Mouse (Mus musculus) megakaryocyte-erythroid progenitor cell, adult 5-6 weeks (primary cell): ENCODE results near the gene Smtnl1. TPM values are rescaled to one million over a fixed set of nuclear protein-coding genes. Genes with fewer than 3 reads are reported as not detected.

Source experiments
- ATAC-seq: replicated peaks from 2 replicates; pipeline ENCODE4 v1.8.0; 2016; ENCODE audit warnings: mild to moderate bottlenecking, inconsistent platforms; ENCODE audit not compliant: severe bottlenecking, poor library complexity, low FRiP score, low TSS enrichment
- total RNA-seq, 2 experiments: library from RNA; stranded (forward) in 1 of 2; stranded (reverse) in 1 of 2; fragments of 200-1000, 215-1000 nt in 1 of 2; fragments of >200 nt in 1 of 2; fragmentation: Nextera tagmentation in 1 of 2; gene quantifications; 2 replicates each; pipeline ENCODE4 v1.2.3; 2014 to 2017

The Smtnl1 gene
- total RNA-seq (2014; fragmentation: Nextera tagmentation) (not detected in 2 replicates), total RNA-seq (2017) (not detected in 2 replicates)

DNA sequence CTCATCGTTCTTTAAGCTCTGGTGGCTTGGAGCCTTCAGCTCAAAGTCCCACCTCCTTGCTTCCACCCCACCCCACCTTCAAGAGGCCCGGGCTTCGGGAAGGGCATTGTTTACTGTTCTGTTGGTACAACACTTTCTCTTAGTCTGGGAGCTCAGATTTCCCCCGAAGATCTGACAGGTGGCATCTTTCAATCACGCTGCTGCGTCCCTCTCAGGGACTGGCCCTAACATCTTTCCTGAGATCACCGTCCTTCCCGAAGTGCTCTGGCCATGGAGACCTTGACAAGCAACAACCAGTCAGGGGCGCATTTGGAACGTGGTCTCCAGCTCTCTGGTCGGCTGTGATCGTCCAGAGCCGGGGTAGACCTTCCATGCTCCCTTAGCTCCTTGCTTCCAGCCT is at the start of gene Smtnl1:
Gene Smtnl1 (minus strand): TSS at position 101 of the 400 bp plus-strand sequence.
- ATAC-seq = no peak

DNA sequence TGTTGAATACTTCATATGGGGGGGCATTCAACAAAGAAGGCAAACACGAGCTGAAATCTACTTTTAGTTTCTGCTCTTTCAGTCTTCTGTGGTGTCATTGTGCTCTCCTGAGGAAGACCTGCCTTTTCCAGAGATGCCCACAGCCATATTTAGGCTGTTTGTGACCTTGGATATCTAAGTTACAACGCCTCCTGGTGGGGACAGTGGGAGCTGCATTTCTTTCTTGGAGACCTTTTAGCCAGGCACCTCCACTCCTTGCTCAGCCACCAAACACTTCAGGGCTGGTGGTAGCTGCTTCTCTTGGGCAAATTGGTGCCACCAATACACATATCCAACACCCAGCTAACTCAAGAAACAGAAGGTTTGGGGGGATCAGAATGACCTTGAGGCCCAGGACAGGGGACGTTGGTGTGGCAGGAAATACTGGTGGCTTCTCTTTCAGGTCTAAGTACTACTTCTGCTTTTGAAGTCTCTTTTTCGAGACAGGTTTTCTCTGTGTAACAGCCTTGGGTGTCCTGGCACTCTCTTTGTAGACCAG is 48.2 kb upstream of the Smtnl1 start:
- ATAC-seq = no peak

- peak; percentile 9 for ATAC-seq
Measured at GRCm38 (mm10) chr2:84868977-84869376, 46.5 kb upstream of the Smtnl1 start.

DNA sequence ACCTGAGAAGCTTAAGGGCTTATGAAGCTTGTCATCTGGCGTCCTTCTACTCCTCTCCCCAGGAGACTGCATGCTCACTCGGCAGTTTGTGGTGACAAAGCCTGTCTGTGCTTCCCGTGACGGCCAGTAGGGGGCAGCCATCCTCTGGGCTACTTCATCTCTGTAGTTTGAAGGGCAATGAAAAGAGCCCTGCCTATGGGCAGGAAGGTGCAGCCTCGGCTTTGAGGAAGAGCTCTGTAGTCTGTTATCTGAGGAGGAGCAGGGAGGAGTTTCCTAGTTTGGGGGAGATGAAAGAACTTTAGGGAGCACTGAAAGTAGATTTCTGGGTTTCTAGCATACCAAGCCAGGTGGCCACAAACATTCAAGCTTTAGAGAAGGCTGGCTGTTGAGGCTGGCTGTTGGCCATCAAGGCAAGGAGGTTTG is 46.1 kb upstream of the Smtnl1 start:
- ATAC-seq = peak; percentile 68

DNA sequence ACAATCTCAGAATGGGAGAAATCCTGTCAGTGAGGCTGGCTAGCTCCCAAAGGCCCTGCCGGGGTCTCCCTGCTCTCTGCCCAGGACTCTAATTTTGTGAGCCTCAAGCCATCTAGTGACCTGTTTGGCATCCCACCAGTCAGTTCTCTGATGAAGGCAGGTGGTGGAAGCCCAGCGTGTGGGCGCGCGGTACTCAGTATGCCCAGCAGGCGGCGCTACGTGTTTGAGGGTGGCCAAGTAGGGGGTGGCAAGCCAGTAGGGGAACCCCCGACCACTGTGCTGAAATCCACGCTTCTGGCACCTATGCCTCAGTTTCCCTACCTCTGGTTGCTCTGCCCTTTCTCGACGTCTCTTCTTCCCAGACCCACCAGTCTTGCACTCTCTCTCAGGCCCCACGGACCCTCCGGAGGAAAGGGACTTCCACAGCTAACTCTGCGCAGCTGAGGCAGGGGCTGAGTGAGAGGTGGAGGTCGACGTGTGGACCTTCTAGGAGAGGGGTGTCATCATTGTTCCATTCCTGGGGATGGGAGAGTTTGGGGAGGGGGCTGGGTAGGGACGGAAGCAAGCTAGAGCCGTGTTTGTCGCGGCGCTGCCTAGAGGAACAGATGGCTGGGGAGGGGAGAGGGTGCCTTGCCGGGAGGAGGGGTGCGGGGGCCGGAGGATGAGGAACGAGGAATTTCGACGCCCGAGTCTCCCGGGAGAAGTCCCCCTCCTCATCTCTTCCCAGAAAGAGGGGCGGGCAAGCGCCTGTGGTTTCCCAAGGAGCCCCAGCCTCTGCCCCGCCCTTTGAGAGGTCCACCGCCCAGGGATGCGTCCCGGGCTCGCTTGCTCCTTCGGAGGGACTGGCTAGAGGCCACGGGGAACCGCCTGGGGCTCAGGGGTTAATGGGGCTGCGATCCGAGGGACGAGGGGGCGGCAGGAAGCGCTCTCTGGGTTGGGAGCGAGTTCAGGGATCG is 43.4 kb upstream of the Smtnl1 start:
- peak; percentile 27; the same call in 1 of the 2 replicates for ATAC-seq

GRCm38 (mm10) chr2:84862231-84862630 is 39.8 kb upstream of the Smtnl1 start:
- ATAC-seq = no peak

DNA sequence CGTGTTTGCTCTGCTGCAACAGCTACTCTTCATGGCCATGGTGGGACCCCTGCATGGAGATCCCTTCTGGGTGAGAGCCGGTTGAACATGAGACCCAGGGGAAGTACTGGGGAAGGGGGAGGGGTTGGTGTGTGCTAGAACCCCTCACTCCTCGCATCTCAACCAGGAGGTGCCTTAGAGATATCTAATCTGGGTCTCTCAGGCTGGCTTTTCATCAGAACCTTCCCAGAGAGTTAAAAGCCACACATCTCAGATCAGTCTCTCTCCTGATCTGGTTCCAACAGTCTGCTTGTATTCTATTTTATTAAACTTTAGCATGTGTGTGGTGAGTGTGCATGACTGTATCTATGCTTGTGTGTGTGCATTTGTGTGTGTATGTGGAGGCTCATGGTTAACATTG is 39.0 kb upstream of the Smtnl1 start:
- no peak; the same call in 1 of the 2 replicates for ATAC-seq

GRCm38 (mm10) chr2:84859991-84860780 is 37.7 kb upstream of the Smtnl1 start:
- ATAC-seq = no peak

DNA sequence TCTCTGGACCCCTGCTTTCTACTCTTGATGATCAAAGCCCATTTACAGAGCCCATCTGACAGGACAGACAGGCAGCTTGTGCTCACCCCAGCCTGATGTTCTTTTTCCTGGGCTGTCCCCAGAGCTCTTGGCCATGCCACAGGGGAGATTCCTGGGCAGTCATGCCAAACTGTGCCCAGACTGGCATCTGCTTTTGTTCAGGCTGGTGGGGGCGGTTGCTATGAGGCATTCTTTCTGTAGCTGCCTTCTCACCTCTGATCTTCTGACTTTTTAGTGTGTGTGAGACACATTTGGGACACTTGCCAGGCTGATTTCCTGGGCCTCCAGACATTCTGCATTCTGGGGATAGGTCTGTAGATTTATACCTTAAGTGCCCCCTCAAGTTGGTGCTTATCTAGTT is 36.1 kb upstream of the Smtnl1 start:
- no peak for ATAC-seq

- ATAC-seq = peak; percentile 83
Measured at GRCm38 (mm10) chr2:84855732-84856131, 33.3 kb upstream of the Smtnl1 start.

DNA sequence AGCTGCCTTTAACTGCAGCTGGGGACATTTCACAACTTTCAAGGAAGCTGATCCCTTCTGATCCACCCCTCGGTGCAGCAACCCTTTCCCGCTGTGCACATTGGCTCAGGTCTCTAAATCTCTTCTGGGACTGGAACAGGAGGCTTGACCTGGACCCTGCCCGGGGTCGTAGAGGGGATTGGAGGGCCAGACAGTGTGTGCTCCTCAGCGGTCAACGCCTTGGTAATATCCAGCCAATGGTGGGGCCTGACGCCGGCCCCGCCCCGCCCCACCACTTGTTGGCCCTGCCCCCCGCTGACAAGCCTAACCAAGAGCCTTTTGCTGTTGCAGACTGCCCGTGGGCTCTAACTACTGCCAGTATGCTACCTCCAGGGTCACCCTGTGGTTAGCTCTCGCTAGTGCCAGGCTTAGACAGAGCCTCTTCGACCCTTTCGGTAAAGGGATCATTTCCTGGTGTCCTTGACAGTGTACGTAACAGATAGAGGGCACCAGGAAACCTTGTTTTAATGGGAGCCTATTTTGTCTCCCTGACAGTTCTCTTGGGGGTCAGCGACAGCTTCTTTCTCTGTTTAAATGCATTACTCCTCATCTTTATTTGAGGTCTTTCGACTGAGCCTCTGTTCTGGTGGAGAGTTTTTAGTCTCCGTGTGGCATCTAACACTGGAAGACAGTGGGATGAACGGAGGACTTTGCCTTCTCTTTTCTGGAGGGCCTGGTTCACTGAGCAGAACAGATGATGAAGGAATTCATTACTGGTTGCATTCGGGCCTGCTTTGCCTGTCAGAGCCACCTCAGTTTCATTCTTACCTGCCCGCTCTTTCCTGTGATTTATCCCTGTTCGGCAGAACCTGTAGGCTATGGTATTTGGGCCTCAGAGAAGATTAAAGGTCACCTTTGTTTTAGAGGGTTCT is 28.9 kb upstream of the Smtnl1 start:
- no peak for ATAC-seq

DNA sequence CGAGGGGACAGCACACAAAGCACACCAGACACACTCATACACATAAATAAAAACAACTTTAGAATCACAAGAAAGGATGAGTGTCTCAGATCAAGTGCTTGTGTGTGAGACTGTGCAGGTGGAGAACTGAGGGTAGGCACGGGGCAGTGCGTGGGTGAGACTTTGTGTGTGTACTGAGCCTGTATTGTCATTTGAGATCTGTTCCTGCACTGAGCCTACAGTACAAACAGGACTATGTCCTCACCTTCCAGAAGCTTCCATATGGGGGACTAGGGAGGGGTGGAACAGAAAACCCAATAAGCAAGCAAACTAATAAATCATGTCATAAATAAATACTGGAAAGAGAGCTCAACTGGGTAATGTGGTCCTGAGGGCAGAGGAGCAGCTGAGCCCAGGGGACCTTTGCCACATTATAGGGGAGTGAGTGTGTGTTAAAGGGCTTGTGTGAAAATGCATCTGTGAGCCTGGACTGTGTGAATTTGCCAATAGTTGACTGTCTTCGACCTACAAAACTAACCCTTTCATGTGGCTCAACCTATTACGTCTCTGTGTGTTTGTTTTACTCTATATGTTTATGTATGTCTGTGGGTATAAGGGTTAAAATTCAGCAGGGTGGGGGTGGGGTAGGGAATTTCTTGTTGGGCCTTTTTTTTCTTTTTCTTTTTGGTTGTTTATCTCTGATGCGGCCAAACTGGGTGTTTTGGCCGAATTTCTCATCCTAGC is 28.1 kb upstream of the Smtnl1 start:
- no peak for ATAC-seq

GRCm38 (mm10) chr2:84845226-84845625 is 22.8 kb upstream of the Smtnl1 start:
- no peak for ATAC-seq

GRCm38 (mm10) chr2:84843654-84844053 is 21.2 kb upstream of the Smtnl1 start:
- ATAC-seq = no peak

DNA sequence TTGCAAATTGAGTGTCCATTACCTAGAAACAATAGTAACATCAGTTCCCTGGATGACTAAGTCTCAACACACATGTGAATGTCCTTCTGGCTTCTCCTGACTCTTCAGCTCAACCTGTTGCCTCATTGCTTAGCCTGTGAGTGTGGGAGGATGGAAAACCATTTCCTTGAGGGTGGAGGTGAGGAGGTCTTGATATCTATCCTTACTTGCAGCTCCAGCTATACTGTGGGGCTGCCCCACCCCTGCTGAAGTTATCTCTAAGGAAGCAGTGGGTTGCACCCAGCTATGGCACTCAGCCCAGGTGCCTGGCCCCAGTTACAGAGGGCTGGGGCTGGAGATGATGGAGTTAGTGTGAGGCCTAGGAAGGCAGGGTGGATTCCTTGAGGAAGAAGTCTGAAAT is 19.5 kb upstream of the Smtnl1 start:
- ATAC-seq = peak; percentile 88

DNA sequence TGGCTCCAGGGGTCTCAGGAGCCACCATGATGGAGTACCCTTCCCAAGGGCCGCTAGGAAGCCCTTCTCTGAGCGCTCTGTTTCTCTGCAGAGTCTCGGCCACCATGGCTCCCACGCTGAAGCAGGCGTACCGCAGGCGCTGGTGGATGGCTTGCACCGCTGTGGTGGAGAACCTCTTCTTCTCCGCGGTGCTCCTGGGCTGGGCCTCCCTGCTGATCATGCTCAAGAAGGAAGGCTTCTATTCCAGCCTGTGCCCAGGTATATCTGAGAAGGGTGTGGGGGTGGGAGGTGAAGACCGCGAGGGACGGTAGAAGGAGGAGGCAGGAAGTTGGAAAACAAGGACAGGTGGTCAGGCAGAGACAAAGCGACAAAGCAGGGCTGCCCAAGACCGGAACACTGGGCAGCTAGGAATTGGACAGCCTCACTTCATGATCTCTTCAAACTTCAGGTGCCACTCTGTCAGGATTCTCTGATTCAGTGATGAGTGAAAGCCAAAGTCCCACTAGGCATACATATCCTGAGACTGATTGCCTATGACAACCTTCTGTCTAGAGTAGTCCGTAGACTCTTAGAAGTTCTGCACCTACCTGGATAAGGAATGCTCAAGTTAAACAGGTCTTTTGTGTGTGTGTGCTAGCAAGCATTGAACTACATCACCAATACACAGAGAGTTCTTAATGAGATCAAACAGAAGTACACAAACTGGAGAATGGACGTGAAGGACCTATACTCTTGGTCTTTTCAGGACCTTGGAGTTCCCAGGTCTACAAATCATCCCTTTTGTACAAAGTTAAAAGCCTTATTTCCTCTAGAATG is 18.5 kb upstream of the Smtnl1 start:
- peak; percentile 17; the same call in 1 of the 2 replicates for ATAC-seq

- peak; percentile 53 for ATAC-seq
Measured at GRCm38 (mm10) chr2:84840016-84840747, 17.7 kb upstream of the Smtnl1 start.
